Mouse (Mus musculus): Measurements from ENCODE around the gene Haus8. TPM values are rescaled to one million over a fixed set of nuclear protein-coding genes. Genes with fewer than 3 reads are reported as not detected.
"Not testable (repeated sequence)": the region's sequence is repeated elsewhere in the genome, so short reads cannot be mapped to it uniquely, and the experiment has no call there.

Haus8 gene
- 77.6 and 77.8 TPM in 2 replicates for polyA plus RNA-seq (2012; ENCODE audit: insufficient read depth, insufficient read length, missing spikeins)

DNA sequence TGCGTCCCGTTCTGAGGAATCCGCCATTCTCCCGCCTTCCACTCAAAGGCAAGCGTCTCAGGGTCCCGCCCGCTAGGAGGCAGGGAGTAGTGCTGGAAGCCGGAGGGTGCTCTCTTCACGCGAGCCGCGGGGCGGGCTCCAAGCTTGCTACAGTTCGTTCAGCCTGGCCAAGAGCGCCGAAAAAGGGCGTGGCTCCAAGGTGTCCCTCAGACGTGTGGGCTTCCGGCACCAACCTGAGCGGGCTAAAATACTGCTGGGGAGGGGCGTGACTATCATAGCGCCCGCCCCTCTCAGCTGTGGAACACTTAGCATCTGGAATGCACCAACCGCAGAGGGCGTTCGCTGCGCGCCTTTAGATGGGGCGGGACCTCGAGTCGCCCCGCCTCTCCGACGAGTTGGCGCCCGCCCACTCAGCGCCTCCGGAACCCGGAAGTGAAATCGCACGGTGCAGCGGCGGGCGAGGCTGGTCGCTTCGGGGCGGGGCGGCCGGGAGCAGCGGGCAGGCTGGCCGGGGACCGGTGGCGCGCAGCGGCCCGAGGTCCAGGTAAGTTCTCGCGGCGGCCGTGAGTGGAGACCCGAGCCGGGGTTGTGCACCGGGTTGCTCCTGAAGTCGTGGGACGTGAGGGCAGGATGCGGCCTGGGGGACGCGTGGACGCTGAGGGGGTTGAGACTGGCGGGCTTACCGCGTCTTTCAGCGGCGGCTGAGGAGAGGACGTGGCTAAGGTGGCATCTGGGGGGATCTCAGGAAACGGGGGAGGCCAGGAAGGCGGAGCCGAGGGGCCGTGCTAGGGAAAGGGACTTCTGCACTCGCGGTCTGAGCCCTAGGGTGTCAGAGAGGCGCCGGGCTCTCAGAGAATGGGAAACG is at the start of gene Haus8, which contains the start of gene Myo9b:
TSS of gene Haus8 (minus strand) at position 649 of the 865 bp plus-strand sequence.
TSS of gene Myo9b (plus strand) at position 429 of the 865 bp plus-strand sequence.
- peak within 1 kb of the TSS; percentile 82 for H3K4me3 ChIP-seq (ENCODE audit: insufficient read depth, low read length)
- peaks cover 37% of the 10 kb centered on the region for H3K4me1 ChIP-seq (ENCODE audit: control insufficient read depth, insufficient read depth, low read length)
- H3K27ac ChIP-seq (ENCODE audit: insufficient read depth, low read depth, low read length), result peak within 1 kb of the TSS; percentile 76
- no peak for TF ChIP-seq CTCF (IDR thresholded peaks at IDR 0.05; ENCODE audit: low read depth, low read length)
- 0 out of 2 replicates have a peak, but pooled peaks have one; percentile 43 for TF ChIP-seq POLR2A (IDR thresholded peaks at IDR 0.05; ENCODE audit: borderline replicate concordance, low read depth, low read length)

DNA sequence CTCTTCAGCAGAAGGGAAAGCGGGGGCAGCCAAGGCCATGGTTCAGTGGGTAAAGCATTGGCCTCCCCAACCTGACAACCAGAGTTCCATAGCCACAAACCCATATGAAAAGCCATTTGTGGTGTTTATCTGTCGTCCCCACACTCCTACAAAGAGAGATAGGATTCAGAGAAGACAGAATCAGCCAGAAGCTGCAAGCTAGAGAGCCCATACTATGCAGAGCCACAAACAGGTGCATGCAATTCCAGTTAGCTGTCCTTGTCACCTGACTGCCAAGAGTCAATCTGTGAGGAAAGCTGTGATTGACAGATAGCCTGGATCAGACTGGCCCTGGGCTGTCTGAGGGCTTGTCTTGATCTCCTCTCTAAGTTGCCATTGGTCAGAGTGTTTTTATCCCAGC is 47.0 kb upstream of the Haus8 start:
- not testable (repeated sequence) for H3K27ac ChIP-seq (ENCODE audit: insufficient read depth, low read depth, low read length); H3K4me3 ChIP-seq (ENCODE audit: insufficient read depth, low read length); H3K4me1 ChIP-seq (ENCODE audit: control insufficient read depth, insufficient read depth, low read length)

DNA sequence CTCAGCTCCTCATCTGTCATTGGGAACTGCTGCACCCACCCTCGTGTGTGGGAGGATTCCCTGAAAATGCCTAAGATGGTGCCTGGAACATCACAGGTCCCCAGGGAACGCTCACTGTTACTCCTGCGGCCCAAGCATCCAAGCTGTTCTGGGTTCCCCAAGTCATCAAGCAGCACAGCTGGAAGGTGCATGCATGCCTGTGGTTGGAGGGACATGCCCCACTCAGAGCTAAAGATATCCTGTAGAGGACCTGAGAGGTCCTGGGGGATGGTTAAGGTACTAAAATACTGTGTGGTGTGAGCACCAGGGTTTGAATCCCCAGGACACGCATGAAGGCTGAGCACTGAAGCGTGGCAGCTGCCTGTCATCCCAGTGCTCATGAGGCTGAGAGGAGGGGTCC is 45.9 kb upstream of the Haus8 start:
- not testable (repeated sequence) for H3K4me1 ChIP-seq (ENCODE audit: control insufficient read depth, insufficient read depth, low read length); H3K4me3 ChIP-seq (ENCODE audit: insufficient read depth, low read length); H3K27ac ChIP-seq (ENCODE audit: insufficient read depth, low read depth, low read length)

DNA sequence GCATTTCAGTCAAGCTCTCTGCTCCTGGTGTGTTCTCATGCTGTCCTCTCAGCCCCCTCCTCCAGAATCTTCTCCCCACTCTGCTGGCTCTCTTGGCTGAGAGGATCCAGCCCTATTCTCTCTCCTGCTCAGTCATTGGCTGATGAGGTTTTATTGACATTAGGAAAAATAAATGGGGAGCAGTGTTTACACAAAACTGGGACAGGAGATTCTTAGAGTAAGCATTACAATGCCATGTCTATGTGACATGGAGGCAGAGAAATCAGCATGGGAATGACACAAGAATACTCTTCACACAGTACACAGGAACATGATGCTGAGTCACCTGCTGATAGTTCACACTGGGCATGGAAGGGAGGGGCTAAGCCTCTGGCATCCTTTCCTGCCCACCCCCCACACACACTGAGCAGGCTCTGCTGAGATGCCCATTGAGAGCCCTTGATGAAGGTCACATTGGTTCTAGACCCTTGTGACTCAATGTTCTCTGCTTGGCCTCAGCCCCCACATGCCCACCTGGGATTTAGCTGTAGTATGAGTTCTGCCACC is 43.8 kb upstream of the Haus8 start:
- TF ChIP-seq POLR2A (IDR thresholded peaks at IDR 0.05; ENCODE audit: borderline replicate concordance, low read depth, low read length) (no peak), CTCF (IDR thresholded peaks at IDR 0.05; ENCODE audit: low read depth, low read length) (no peak)
- no peak overlapping the region for H3K4me3 ChIP-seq (ENCODE audit: insufficient read depth, low read length)

DNA sequence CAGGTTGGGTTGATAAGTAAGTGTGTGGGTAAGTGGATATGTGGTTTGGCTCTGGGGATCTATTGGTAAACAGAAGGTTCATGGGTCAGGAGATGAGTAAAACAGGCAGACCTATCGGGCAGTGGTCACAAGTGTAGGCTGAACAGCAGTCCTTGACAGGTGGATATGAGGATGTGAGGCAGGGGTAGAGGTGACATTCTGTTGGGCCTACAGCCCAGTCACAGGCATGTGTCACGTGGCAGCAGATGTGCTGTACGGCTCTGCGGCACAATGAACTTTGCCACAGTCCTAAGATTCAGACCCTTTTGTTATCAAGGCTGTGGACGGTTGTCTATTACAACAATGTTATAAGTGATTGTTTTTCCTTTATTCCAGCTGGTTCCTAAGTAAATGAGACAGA is 43.2 kb upstream of the Haus8 start:
- Histone ChIP-seq H3K4me3 (ENCODE audit: insufficient read depth, low read length) (no peak overlapping the region), H3K27ac (ENCODE audit: insufficient read depth, low read depth, low read length) (no peak overlapping the region), H3K4me1 (ENCODE audit: control insufficient read depth, insufficient read depth, low read length) (peaks cover 32% of the 10 kb centered on the region)
- TF ChIP-seq POLR2A (IDR thresholded peaks at IDR 0.05; ENCODE audit: borderline replicate concordance, low read depth, low read length) (no peak), CTCF (IDR thresholded peaks at IDR 0.05; ENCODE audit: low read depth, low read length) (no peak)

More for the DNA sequence above, 43.8 kb upstream of the Haus8 start:
- Histone ChIP-seq H3K4me1 (ENCODE audit: control insufficient read depth, insufficient read depth, low read length) (peaks cover 26% of the 10 kb centered on the region), H3K27ac (ENCODE audit: insufficient read depth, low read depth, low read length) (no peak overlapping the region)

DNA sequence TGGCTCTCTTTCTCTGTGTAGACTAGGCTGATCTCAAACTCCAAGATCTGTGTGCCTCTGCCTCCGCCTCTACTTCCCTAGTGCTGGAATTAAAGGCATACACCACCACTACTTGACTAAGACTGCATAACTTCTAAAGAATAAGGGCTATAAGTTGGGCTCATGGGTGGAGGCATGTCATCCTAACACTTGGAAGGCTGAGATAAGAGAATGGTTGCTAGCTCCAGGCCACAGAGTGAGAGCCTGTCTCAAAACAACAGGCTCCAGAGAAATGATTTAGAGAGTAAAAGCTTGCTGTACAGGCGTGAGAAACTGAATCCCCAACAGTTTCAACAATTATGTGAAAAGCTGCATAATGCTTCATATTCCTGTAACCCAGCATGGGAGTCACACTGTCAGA is 41.2 kb upstream of the Haus8 start:
- Histone ChIP-seq H3K4me1 (ENCODE audit: control insufficient read depth, insufficient read depth, low read length) (peaks cover 48% of the 10 kb centered on the region), H3K27ac (ENCODE audit: insufficient read depth, low read depth, low read length) (no peak overlapping the region)
- TF ChIP-seq CTCF (IDR thresholded peaks at IDR 0.05; ENCODE audit: low read depth, low read length) (no peak), POLR2A (IDR thresholded peaks at IDR 0.05; ENCODE audit: borderline replicate concordance, low read depth, low read length) (no peak)

DNA sequence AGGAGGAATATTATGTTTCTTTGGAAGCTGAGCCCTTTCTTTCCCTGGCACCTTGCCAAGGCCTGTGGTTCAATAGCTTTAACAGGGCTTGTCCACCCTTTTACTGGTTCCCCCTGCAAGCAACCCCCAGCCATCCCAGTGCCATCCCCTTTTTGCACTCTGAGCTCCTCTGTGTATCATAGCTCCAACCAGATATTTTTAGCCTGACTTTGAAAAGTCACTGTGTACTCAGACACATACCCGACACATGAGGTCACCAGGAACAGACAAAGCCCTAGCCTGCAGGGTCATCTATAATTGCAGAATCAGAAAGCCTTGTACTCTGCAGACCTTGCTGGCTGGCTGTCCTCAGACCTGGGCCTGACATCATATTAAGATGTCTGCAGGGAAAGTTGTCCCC is 40.0 kb upstream of the Haus8 start:
- Histone ChIP-seq H3K4me3 (ENCODE audit: insufficient read depth, low read length) (no peak overlapping the region), H3K27ac (ENCODE audit: insufficient read depth, low read depth, low read length) (peak overlapping the region; percentile 95), H3K4me1 (ENCODE audit: control insufficient read depth, insufficient read depth, low read length) (peaks cover 60% of the 10 kb centered on the region)
- TF ChIP-seq CTCF (IDR thresholded peaks at IDR 0.05; ENCODE audit: low read depth, low read length) (no peak), POLR2A (IDR thresholded peaks at IDR 0.05; ENCODE audit: borderline replicate concordance, low read depth, low read length) (no peak)

More for the DNA sequence above, 41.2 kb upstream of the Haus8 start:
- H3K4me3 ChIP-seq (ENCODE audit: insufficient read depth, low read length), result no peak overlapping the region

DNA sequence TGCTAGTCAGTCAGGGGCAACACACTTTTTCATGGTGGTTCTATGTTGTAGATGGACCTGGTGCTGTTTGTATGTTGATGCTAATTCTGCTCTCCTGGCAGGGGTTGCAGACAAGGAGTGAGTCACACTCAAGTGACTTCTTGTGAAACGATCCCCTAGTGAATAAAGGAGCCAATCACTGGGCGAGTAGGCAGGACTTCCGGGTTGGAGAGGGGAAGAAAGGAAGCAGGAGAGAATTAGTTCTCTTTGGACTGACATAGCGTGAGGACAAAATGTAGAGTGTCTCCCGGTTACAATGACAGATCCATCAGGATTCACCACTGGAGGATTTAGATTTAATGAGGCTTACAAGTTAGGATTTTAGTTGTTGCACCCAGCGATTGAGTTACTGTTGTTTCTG is 37.7 kb upstream of the Haus8 start:
- Histone ChIP-seq H3K4me3 (ENCODE audit: insufficient read depth, low read length) (peak overlapping the region; percentile 41), H3K4me1 (ENCODE audit: control insufficient read depth, insufficient read depth, low read length) (peaks cover 65% of the 10 kb centered on the region), H3K27ac (ENCODE audit: insufficient read depth, low read depth, low read length) (peak overlapping the region; percentile 97)
- no peak for TF ChIP-seq POLR2A (IDR thresholded peaks at IDR 0.05; ENCODE audit: borderline replicate concordance, low read depth, low read length)
- no peak for TF ChIP-seq CTCF (IDR thresholded peaks at IDR 0.05; ENCODE audit: low read depth, low read length)

DNA sequence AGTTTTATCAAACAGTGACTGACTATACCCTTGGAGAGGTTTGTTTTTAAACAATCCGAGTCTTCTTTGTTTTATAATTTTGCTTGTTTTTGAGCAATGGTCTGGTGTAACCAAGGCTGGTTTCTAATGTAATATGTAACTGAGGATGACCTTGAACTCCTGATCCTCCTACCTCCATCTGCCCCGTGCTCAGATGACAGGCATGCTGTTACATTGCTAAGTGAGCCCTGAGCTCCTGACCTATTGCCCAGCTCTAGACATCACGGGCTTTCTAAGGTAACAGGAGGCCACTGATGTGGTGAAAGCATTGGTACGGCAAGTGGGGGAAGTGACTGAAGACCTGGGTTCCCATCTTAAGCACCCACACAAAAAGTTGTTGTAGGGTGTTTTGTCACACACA is 35.2 kb upstream of the Haus8 start:
- H3K27ac ChIP-seq (ENCODE audit: insufficient read depth, low read depth, low read length), result peak overlapping the region; percentile 97
- H3K4me1 ChIP-seq (ENCODE audit: control insufficient read depth, insufficient read depth, low read length), result peaks cover 67% of the 10 kb centered on the region
- no peak overlapping the region for H3K4me3 ChIP-seq (ENCODE audit: insufficient read depth, low read length)
- TF ChIP-seq CTCF (IDR thresholded peaks at IDR 0.05; ENCODE audit: low read depth, low read length) (no peak), POLR2A (IDR thresholded peaks at IDR 0.05; ENCODE audit: borderline replicate concordance, low read depth, low read length) (no peak)

DNA sequence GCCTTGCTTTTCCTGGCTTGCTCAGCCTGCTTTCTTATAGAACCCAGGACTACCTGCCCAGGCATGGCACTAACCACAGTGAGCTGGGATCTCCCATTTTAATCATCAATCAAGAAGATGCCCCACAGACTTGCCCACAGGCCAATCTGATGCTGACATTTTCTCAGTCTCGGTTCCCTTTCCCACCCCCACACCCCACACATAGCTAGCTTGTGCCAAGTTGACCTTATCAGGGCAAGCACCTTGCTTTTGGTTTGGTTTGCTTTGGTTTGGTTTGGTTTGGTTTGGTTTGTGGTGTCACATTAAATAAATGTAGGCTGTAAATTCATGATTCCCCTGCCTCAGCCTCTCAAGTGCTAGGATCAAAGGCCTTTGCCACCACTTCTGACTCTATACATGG is 34.6 kb upstream of the Haus8 start:
- Histone ChIP-seq H3K4me3 (ENCODE audit: insufficient read depth, low read length) (no peak overlapping the region), H3K27ac (ENCODE audit: insufficient read depth, low read depth, low read length) (no peak overlapping the region), H3K4me1 (ENCODE audit: control insufficient read depth, insufficient read depth, low read length) (peaks cover 62% of the 10 kb centered on the region)
- TF ChIP-seq POLR2A (IDR thresholded peaks at IDR 0.05; ENCODE audit: borderline replicate concordance, low read depth, low read length), result no peak
- no peak for TF ChIP-seq CTCF (IDR thresholded peaks at IDR 0.05; ENCODE audit: low read depth, low read length)

Data from bone marrow macrophage, adult 2 months (primary cell).